Mouse (Mus musculus): ENCODE results near the gene Slc39a11. TPM values are rescaled to one million over a fixed set of nuclear protein-coding genes. Genes with fewer than 3 reads are reported as not detected.

Slc39a11 gene
- polyA plus RNA-seq, 1 experiment from 2014 or later, result 24.5 TPM

DNA sequence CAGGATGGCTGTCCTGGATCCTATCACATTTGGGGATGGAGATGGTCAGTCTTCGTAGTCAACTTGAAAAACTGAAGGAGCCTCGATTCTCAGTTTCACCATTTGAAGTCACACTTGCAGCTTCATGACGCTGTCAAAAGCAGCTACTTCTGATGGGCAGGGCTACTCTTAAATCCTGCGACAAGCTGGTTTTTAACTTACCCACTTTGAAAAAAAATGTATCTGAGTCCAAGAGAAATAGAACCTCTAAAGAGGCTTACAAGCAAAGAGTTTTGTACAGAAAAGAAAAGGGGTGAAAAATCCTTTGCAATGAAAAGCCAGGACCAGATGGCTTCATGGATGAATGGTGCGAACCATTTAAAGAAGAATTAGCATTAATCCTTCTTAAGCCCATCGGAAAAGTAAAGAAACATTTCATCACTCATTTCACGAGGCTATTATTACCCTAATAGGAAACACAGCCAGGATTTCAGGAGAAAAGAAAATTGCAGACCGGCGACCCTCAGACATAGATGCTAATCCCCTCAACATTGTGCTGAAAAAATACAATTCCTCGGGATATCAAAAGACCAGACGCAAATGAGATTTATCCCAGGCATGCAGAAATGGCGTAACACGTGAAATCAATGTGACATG is 437.4 kb downstream of the Slc39a11 start:
- H3K27ac ChIP-seq, result no peak overlapping the region
- H3K4me3 ChIP-seq, result no peak overlapping the region
- no peaks in the 10 kb centered on the region for H3K9me3 ChIP-seq
- no peaks in the 10 kb centered on the region for H3K36me3 ChIP-seq
- no peak for ATAC-seq (ENCODE audit: borderline replicate concordance, extremely low read depth, low FRiP score, low TSS enrichment)
- peaks cover 8% of the 10 kb centered on the region for H3K4me1 ChIP-seq
- H3K4me2 ChIP-seq, result no peak overlapping the region
- 72% methylated on average over 13 of the region's 13 CpGs for whole genome bisulfite sequencing
- H3K27me3 ChIP-seq, result no peaks in the 10 kb centered on the region
- H3K9ac ChIP-seq, result no peak overlapping the region

DNA sequence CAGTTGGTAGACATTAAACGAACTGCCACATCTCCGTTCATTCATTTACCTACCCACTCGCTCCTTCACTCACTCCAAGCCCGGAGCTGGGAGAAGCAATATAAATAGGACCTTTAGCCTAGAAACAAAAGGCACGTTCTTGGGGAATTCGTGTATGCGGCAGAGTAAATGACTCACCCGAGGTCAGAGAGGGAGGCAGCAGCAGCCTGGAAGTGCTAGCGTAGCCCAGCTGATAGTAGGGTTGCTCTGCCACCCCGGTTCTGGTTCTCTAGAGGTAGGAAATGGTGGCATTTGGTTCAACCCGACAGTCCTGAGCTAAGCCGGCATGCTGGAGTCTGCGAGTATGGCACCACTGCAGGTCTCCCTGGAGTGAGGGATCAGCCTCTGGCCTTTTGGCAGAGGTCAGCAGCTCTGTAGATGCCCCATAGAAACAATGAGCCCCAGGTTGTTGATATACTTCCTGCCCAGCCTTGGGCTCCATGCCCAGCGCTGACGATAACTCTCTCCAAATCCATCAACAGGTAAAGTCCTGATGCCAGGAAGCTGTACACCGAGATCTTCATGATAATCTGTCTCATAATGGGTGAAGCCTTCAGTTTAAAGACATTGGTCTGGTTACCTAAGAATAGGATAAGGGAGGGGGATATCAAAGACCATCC is 440.5 kb downstream of the Slc39a11 start:
- Histone ChIP-seq H3K9me3 (no peaks in the 10 kb centered on the region), H3K4me2 (peak overlapping the region; percentile 41), H3K36me3 (no peaks in the 10 kb centered on the region), H3K27ac (no peak overlapping the region), H3K9ac (no peak overlapping the region), H3K4me3 (no peak overlapping the region), H3K4me1 (peaks cover 8% of the 10 kb centered on the region), H3K27me3 (no peaks in the 10 kb centered on the region)
- 61% methylated on average over 16 of the region's 16 CpGs for WGBS
- no peak for ATAC-seq (ENCODE audit: borderline replicate concordance, extremely low read depth, low FRiP score, low TSS enrichment)

GRCm38 (mm10) chr11:113208521-113209072 is 441.3 kb downstream of the Slc39a11 start:
- H3K4me2 ChIP-seq, result peak overlapping the region; percentile 41
- no peaks in the 10 kb centered on the region for H3K9me3 ChIP-seq
- H3K9ac ChIP-seq, result no peak overlapping the region
- ATAC-seq (ENCODE audit: borderline replicate concordance, extremely low read depth, low FRiP score, low TSS enrichment), result 0 out of 2 replicates have a peak, but pooled peaks have one; percentile 39
- H3K4me1 ChIP-seq, result peaks cover 8% of the 10 kb centered on the region
- H3K36me3 ChIP-seq, result no peaks in the 10 kb centered on the region
- peak overlapping the region; percentile 38; the same call in 1 of the 2 replicates for H3K27ac ChIP-seq
- 52% methylated on average over 18 of the region's 18 CpGs for WGBS
- no peak overlapping the region for H3K4me3 ChIP-seq
- no peaks in the 10 kb centered on the region for H3K27me3 ChIP-seq

DNA sequence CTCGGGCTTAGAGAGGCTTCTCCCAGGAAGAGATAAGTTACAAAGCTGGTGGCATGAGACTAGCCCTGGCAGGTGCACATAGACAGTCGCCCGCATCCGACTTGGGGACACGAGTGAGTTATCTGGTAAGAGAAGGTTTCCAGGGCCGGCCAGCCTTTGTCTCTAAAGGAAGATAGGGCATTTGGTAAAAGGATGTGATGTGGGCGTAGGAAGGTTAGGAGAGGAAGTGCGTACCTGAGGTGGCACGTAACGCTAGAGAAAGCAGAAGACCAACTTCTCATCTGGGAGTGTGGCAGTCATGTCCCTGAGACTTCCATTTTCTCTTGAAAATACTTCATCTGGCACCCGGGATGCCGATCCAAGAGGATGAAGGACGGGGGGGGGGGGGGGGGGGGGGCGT is 441.9 kb downstream of the Slc39a11 start:
- H3K4me2 ChIP-seq, result no peak overlapping the region
- 73% methylated on average over 13 of the region's 14 CpGs for WGBS
- H3K9ac ChIP-seq, result no peak overlapping the region
- no peaks in the 10 kb centered on the region for H3K9me3 ChIP-seq
- ATAC-seq (ENCODE audit: borderline replicate concordance, extremely low read depth, low FRiP score, low TSS enrichment), result no peak
- H3K36me3 ChIP-seq, result no peaks in the 10 kb centered on the region
- no peak overlapping the region for H3K4me3 ChIP-seq
- H3K4me1 ChIP-seq, result peaks cover 8% of the 10 kb centered on the region
- no peak overlapping the region for H3K27ac ChIP-seq
- no peaks in the 10 kb centered on the region for H3K27me3 ChIP-seq

DNA sequence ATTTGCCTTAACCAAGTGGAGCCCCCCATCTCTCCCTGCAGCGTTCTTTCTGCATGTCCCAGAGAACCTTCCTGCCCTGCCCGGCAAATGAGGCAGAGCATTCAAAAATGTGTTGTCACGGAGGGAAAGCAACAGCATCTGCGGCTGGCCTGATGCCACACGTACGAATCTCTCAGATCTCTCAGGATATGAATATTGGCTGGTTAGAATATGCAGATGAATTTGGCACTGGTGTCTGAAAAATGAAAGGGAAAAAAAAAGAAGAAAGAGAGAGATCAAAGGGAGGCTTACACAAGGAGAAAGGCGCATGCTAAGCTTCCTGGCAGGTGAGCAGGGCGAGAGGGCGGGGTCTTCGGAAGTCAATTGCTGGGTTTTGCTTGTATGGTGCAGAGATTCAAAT is 443.8 kb downstream of the Slc39a11 start:
- no peak overlapping the region for H3K4me3 ChIP-seq
- H3K27ac ChIP-seq, result no peak overlapping the region
- ATAC-seq (ENCODE audit: borderline replicate concordance, extremely low read depth, low FRiP score, low TSS enrichment), result no peak
- H3K36me3 ChIP-seq, result no peaks in the 10 kb centered on the region
- H3K4me2 ChIP-seq, result no peak overlapping the region
- WGBS, result 61% methylated on average over 10 of the region's 10 CpGs
- H3K9ac ChIP-seq, result no peak overlapping the region
- peaks cover 10% of the 10 kb centered on the region for H3K4me1 ChIP-seq
- H3K9me3 ChIP-seq, result no peaks in the 10 kb centered on the region
- no peaks in the 10 kb centered on the region for H3K27me3 ChIP-seq

DNA sequence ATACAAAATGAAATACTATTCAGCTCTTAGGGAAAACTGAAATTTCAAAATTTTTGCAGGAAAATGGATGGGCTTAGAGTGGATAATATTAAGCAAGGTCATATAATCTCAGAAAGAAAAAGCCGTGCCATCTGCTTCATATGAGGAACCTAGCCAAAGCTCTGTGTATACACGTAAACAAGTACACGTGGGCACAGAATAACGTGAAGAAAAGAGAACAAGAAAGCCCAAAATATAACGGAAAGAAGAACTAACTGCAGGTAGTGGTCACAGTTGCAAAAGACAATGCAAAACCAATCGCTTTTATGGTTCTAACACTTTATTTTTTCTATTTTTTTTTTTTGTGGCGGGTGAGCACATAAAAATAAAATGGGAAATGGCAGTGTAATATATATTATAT is 446.9 kb downstream of the Slc39a11 start:
- Histone ChIP-seq H3K9me3 (no peaks in the 10 kb centered on the region), H3K4me3 (no peak overlapping the region), H3K27ac (no peak overlapping the region), H3K4me2 (no peak overlapping the region), H3K36me3 (no peaks in the 10 kb centered on the region), H3K9ac (no peak overlapping the region), H3K27me3 (no peaks in the 10 kb centered on the region), H3K4me1 (peaks cover 10% of the 10 kb centered on the region)
- ATAC-seq (ENCODE audit: borderline replicate concordance, extremely low read depth, low FRiP score, low TSS enrichment), result no peak
- WGBS, result 85% methylated on average over 7 of the region's 7 CpGs

GRCm38 (mm10) chr11:113201470-113201997 is 448.3 kb downstream of the Slc39a11 start:
- Histone ChIP-seq H3K27ac (peak overlapping the region; percentile 77), H3K36me3 (no peaks in the 10 kb centered on the region), H3K4me2 (peak overlapping the region; percentile 92), H3K4me1 (peaks cover 13% of the 10 kb centered on the region), H3K4me3 (peak overlapping the region; percentile 55), H3K9me3 (no peaks in the 10 kb centered on the region), H3K9ac (peak overlapping the region; percentile 65), H3K27me3 (no peaks in the 10 kb centered on the region)
- under 1% methylated on average over 42 of the region's 42 CpGs for WGBS
- peak; percentile 92 for ATAC-seq (ENCODE audit: borderline replicate concordance, extremely low read depth, low FRiP score, low TSS enrichment)

GRCm38 (mm10) chr11:113200901-113201300 is 449.0 kb downstream of the Slc39a11 start:
- Histone ChIP-seq H3K36me3 (no peaks in the 10 kb centered on the region), H3K4me1 (peaks cover 15% of the 10 kb centered on the region), H3K4me3 (peak overlapping the region; percentile 55), H3K4me2 (peak overlapping the region; percentile 92), H3K9ac (peak overlapping the region; percentile 65), H3K9me3 (no peaks in the 10 kb centered on the region), H3K27ac (no peak overlapping the region), H3K27me3 (no peaks in the 10 kb centered on the region)
- WGBS, result 7% methylated on average over 15 of the region's 15 CpGs
- no peak for ATAC-seq (ENCODE audit: borderline replicate concordance, extremely low read depth, low FRiP score, low TSS enrichment)

DNA sequence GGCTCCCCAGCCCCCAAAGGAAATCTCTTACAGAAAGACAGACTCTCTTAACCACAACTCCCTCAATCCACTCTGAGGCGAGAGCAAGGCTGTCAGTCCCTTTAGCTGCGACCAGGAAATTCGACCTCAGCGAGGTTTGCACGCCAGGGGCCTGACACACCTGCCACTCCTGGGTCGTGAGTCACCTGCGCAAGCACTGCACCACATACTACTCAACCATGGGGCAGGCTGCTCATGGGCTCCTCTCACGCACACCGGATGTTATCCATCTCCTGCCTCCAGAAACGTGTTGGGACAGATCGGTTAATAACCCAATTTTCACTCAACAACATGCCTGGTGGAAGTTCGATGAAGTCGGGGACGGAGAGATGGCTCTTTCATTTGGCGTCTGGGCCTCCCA is 451.3 kb downstream of the Slc39a11 start:
- Histone ChIP-seq H3K4me3 (no peak overlapping the region), H3K27me3 (no peaks in the 10 kb centered on the region), H3K27ac (no peak overlapping the region), H3K4me1 (peaks cover 15% of the 10 kb centered on the region), H3K4me2 (peak overlapping the region; percentile 92), H3K9me3 (no peaks in the 10 kb centered on the region), H3K9ac (no peak overlapping the region), H3K36me3 (no peaks in the 10 kb centered on the region)
- ATAC-seq (ENCODE audit: borderline replicate concordance, extremely low read depth, low FRiP score, low TSS enrichment), result no peak
- 49% methylated on average over 15 of the region's 15 CpGs for WGBS

DNA sequence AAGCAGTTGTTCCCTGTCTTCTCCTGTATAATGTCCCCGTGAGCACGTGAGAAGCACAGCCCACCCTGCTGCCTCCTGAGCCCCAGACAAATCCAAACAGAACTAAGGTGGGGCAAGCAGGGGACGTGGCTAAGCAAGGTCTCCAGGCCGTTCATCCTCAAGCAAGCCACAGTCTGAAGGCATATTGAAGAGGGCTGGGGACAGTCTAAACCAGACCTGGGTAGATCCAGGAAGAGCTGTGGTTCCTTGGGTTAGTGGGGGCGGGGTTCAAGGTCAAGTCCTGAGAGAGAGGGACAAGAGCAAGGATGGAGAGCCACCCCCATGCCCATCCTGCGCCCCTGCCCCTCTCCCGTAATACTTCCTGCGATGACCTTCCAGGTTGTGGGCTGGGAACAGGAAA is 452.3 kb downstream of the Slc39a11 start:
- H3K4me3 ChIP-seq, result no peak overlapping the region
- H3K4me2 ChIP-seq, result no peak overlapping the region
- ATAC-seq (ENCODE audit: borderline replicate concordance, extremely low read depth, low FRiP score, low TSS enrichment), result no peak
- no peak overlapping the region for H3K27ac ChIP-seq
- no peaks in the 10 kb centered on the region for H3K27me3 ChIP-seq
- H3K9ac ChIP-seq, result no peak overlapping the region
- no peaks in the 10 kb centered on the region for H3K9me3 ChIP-seq
- H3K4me1 ChIP-seq, result peaks cover 18% of the 10 kb centered on the region
- no peaks in the 10 kb centered on the region for H3K36me3 ChIP-seq
- 60% methylated on average over 8 of the region's 8 CpGs for WGBS

DNA sequence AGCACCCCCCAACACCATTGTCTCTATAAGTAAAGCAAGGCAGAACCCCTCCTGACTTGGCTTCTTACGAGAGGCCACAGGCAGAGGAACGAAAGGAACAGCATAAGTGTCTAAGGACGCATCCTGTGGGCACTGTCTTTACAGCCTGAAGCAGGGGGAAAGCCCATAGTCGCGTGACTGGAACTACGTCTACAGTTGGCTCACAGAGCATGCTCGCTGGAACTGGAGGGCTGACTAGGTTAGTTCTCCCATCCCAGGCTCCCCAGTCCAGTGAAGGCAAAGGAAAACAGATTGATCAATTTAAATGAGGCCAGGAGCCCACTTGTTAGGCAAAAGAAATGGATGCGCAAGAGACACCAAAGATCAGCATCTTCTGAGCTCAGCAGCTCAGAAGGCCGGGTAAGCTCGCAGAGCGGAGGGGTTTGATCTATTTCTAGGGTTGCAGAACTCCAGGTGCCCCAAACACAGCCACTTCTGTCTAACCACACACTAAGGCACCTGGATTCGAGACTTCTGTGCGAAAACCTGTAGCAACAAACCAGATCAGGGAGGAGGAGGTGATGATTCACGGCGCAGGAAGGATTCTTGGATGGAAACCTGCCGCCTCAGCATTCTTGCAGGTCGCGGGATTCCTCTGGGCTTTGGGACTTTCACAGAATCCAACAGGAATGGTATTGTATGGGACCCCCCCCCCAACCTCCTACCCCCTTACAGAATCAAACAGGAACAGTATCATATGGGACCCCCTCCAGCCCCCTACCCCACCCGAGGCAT is 453.5 kb downstream of the Slc39a11 start:
- 80% methylated on average over 19 of the region's 19 CpGs for WGBS
- peaks cover 27% of the 10 kb centered on the region for H3K4me1 ChIP-seq
- ATAC-seq (ENCODE audit: borderline replicate concordance, extremely low read depth, low FRiP score, low TSS enrichment), result no peak
- H3K4me3 ChIP-seq, result no peak overlapping the region
- no peaks in the 10 kb centered on the region for H3K27me3 ChIP-seq
- H3K9ac ChIP-seq, result no peak overlapping the region
- H3K4me2 ChIP-seq, result no peak overlapping the region
- H3K36me3 ChIP-seq, result no peaks in the 10 kb centered on the region
- H3K27ac ChIP-seq, result no peak overlapping the region
- no peaks in the 10 kb centered on the region for H3K9me3 ChIP-seq

All from lung, embryonic 15.5 days (tissue).